Mouse (Mus musculus) forebrain, embryonic 14.5 days (tissue): Measurements from ENCODE around the gene Adh4. TPM values are rescaled to one million over a fixed set of nuclear protein-coding genes. Genes with fewer than 3 reads are reported as not detected.
"Not testable (repeated sequence)": the region's sequence is repeated elsewhere in the genome, so short reads cannot be mapped to it uniquely, and the experiment has no call there.

Experiments
- ATAC-seq: fragments of 200-750 bp; cut with Nextera tagmentation; 2 replicates; pipeline ENCODE4 v1.8.0; 2017; ENCODE audit warnings: mild to moderate bottlenecking, moderate library complexity
- DNase-seq: peaks from one replicate; pipeline ENCODE4 v3.0.0-alpha.2; 2015; ENCODE audit warnings: low spot score
- H3K27ac ChIP-seq: fragments of 300-500 bp; sonication (generic); 2 replicates; pipeline ENCODE4 v1.5.1; 2014; ENCODE audit warnings: low read depth, mild to moderate bottlenecking, control low read depth, low read length, moderate library complexity
- H3K27me3 ChIP-seq: fragments of 300-500 bp; sonication (generic); replicated peaks from 2 replicates; pipeline ENCODE4 v1.6.1; 2014; ENCODE audit warnings: low read length, control low read depth, mixed read lengths; ENCODE audit not compliant: control insufficient read depth, insufficient read depth
- H3K36me3 ChIP-seq: fragments of 300-500 bp; sonication (generic); 2 replicates; pipeline ENCODE4 v1.6.1; 2014; ENCODE audit warnings: low read length, control low read depth; ENCODE audit not compliant: control insufficient read depth, insufficient read depth
- H3K4me1 ChIP-seq: fragments of 300-500 bp; sonication (generic); 2 replicates; pipeline ENCODE4 v1.6.1; 2014; ENCODE audit warnings: antibody characterized with exemption, low read length, control low read depth; ENCODE audit not compliant: control insufficient read depth, insufficient read depth
- H3K4me2 ChIP-seq: fragments of 300-500 bp; sonication (generic); 2 replicates; pipeline ENCODE4 v1.6.1; 2014; ENCODE audit warnings: mild to moderate bottlenecking, control low read depth, low read length
- H3K4me3 ChIP-seq: fragments of 300-500 bp; sonication (generic); 2 replicates; pipeline ENCODE4 v1.5.1; 2014; ENCODE audit warnings: low read depth, low read length, control low read depth
- H3K9ac ChIP-seq: fragments of 300-500 bp; sonication (generic); 2 replicates; pipeline ENCODE4 v1.6.1; 2014; ENCODE audit warnings: mild to moderate bottlenecking, low read length, control low read depth, moderate library complexity
- H3K9me3 ChIP-seq: fragments of 300-500 bp; sonication (generic); replicated peaks from 2 replicates; pipeline ENCODE4 v1.6.1; 2016; ENCODE audit warnings: low read length, control low read depth, mixed read lengths; ENCODE audit not compliant: control insufficient read depth
- WGBS: fragments of 180-500 bp; shearing (Covaris S2); extraction: QIAGEN DNeasy Blood & Tissue Kit; methylation state at CpG from one replicate; pipeline ENCODE4 v1.1.7; 2014; 5-methylcytosine and 5-hydroxymethylcytosine counted together
- polyA plus RNA-seq: library from polyadenylated mRNA; unstranded; fragments of >200 nt; fragmentation: Nextera tagmentation; extraction: Ambion mirVana; gene quantifications from 2 replicates; pipeline ENCODE4 v1.2.1, GENCODE M21; 2014

Adh4 gene
- polyA plus RNA-seq, 1 experiment from 2014 or later, result not detected

- no peaks in the 10 kb centered on the region for H3K27me3 ChIP-seq
- no peak overlapping the region for H3K4me2 ChIP-seq
- WGBS, result 97% methylated on average over 1 of the region's 1 CpGs
- H3K4me1 ChIP-seq, result no peaks in the 10 kb centered on the region
- no peaks in the 10 kb centered on the region for H3K9me3 ChIP-seq
- peaks cover 95% of the 10 kb centered on the region for H3K36me3 ChIP-seq
- no peak overlapping the region for H3K27ac ChIP-seq
- no peak overlapping the region for H3K4me3 ChIP-seq
- DNase-seq (no peak), ATAC-seq (no peak)
- H3K9ac ChIP-seq, result no peak overlapping the region
These were observed 39.0 kb downstream of the Adh4 start for GRCm38 (mm10) chr3:138454234-138454633.

GRCm38 (mm10) chr3:138454711-138455435 lies 39.6 kb downstream of the Adh4 start:
- no peak overlapping the region for H3K4me3 ChIP-seq
- ATAC-seq, result no peak
- H3K27me3 ChIP-seq, result no peaks in the 10 kb centered on the region
- no peaks in the 10 kb centered on the region for H3K4me1 ChIP-seq
- H3K27ac ChIP-seq, result no peak overlapping the region
- no peak overlapping the region for H3K4me2 ChIP-seq
- H3K36me3 ChIP-seq, result peaks cover 96% of the 10 kb centered on the region
- no peaks in the 10 kb centered on the region for H3K9me3 ChIP-seq
- no peak for DNase-seq
- no peak overlapping the region for H3K9ac ChIP-seq
- WGBS, result 91% methylated on average over 13 of the region's 13 CpGs

DNA sequence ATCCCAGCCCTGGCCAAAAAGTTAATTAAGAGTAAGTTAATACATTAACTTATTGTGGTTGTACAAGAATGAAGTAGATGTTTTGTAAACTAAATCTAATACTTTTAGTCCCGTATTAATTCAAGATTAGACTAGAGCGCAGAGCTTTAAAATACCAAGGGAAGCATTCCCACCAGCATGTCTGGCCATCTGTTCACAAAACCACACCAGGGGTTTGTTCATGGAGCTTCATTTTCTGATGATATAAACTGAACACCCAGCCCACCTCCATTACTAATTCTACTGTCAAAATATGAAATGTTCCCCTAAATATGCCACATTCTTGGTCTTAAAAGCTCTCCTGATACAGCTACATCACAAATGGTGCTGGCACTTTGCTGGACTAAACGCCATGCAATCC lies 43.2 kb downstream of the Adh4 start:
- Histone ChIP-seq H3K9me3 (no peaks in the 10 kb centered on the region), H3K36me3 (peaks cover 93% of the 10 kb centered on the region), H3K4me3 (no peak overlapping the region), H3K9ac (no peak overlapping the region), H3K4me2 (no peak overlapping the region), H3K27ac (no peak overlapping the region), H3K4me1 (no peaks in the 10 kb centered on the region), H3K27me3 (no peaks in the 10 kb centered on the region)
- DNase-seq (no peak), ATAC-seq (no peak)
- WGBS, result 93% methylated on average over 3 of the region's 3 CpGs

GRCm38 (mm10) chr3:138460260-138460659 lies 45.0 kb downstream of the Adh4 start:
- Histone ChIP-seq H3K4me2 (no peak overlapping the region), H3K4me3 (no peak overlapping the region), H3K9me3 (no peaks in the 10 kb centered on the region), H3K9ac (no peak overlapping the region), H3K27me3 (no peaks in the 10 kb centered on the region), H3K4me1 (no peaks in the 10 kb centered on the region), H3K27ac (no peak overlapping the region), H3K36me3 (peaks cover 92% of the 10 kb centered on the region)
- 84% methylated on average over 13 of the region's 13 CpGs for WGBS
- DNase-seq (no peak), ATAC-seq (no peak)

DNA sequence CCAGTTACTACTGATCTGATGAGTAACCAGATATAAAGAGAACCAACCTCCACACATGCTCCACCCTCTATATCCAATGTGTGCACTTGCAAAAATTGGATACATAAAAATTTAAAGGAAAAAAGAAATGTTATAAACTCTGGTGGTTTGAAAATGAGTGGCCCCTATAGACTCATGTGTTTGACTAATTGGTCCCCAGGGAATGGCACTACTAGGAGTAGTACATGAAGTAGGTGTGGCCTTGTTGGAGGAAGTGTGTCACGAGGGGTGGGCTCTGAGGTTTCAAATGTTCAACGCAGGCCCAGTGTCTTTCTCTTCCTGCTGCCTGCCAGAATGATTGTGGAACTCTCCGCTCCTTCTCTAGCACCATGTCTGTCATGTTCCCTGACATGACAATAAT lies 46.6 kb downstream of the Adh4 start:
- Histone ChIP-seq H3K4me1 (no peaks in the 10 kb centered on the region), H3K36me3 (peaks cover 89% of the 10 kb centered on the region), H3K9me3 (no peaks in the 10 kb centered on the region), H3K9ac (no peak overlapping the region), H3K27me3 (no peaks in the 10 kb centered on the region), H3K4me3 (no peak overlapping the region), H3K4me2 (no peak overlapping the region), H3K27ac (no peak overlapping the region)
- ATAC-seq (no peak), DNase-seq (no peak)
- WGBS, result 80% methylated on average over 3 of the region's 3 CpGs

DNA sequence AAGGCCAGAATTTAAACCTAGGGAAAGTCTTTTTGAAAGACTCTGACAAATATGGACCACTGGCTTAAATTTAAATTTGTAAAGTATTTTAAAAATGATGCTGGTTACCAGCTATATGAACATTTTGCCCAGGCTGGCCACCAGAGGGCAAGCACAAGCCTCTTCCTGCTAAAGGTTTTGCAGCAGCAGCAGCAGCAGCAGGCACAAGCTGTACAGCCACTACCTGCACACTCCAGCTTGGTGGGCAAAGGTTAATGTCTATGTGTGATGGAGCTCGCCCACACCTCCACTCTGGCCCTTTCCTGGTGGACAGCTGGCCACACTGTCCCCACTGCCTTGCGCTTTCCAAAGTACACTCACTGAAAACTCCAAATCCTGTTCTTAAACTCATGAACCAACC lies 47.9 kb downstream of the Adh4 start:
- Histone ChIP-seq H3K27ac (no peak overlapping the region), H3K4me3 (no peak overlapping the region), H3K9ac (no peak overlapping the region), H3K36me3 (peaks cover 86% of the 10 kb centered on the region), H3K27me3 (no peaks in the 10 kb centered on the region), H3K4me2 (no peak overlapping the region), H3K9me3 (no peaks in the 10 kb centered on the region), H3K4me1 (no peaks in the 10 kb centered on the region)
- DNase-seq (peak; percentile 70), ATAC-seq (peak; percentile 65)
- 86% methylated on average over 2 of the region's 2 CpGs for WGBS

DNA sequence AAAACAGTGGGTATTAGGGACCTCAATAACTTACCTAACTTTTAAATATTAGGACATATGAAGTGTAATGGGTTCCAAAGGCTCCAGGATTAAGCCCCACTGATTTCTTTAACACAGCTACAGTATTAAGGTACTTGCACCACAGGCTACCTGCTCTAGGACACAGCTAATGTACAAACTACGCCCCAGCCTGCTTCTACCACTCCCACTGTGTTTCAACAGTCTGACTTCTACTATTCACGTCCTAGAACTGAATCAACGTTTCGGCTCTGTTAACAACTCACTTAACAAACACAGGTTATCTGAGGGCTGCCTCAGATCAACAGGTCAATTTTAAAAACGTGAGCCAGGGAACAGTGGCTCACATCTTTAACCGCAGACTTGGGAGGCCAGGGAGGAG lies 48.5 kb downstream of the Adh4 start:
- ATAC-seq (no peak), DNase-seq (no peak)
- no peak overlapping the region for H3K4me2 ChIP-seq
- 90% methylated on average over 6 of the region's 6 CpGs for WGBS
- H3K9me3 ChIP-seq, result no peaks in the 10 kb centered on the region
- no peaks in the 10 kb centered on the region for H3K4me1 ChIP-seq
- no peak overlapping the region for H3K9ac ChIP-seq
- H3K36me3 ChIP-seq, result peaks cover 85% of the 10 kb centered on the region
- H3K27me3 ChIP-seq, result no peaks in the 10 kb centered on the region
- no peak overlapping the region for H3K27ac ChIP-seq
- H3K4me3 ChIP-seq, result no peak overlapping the region

DNA sequence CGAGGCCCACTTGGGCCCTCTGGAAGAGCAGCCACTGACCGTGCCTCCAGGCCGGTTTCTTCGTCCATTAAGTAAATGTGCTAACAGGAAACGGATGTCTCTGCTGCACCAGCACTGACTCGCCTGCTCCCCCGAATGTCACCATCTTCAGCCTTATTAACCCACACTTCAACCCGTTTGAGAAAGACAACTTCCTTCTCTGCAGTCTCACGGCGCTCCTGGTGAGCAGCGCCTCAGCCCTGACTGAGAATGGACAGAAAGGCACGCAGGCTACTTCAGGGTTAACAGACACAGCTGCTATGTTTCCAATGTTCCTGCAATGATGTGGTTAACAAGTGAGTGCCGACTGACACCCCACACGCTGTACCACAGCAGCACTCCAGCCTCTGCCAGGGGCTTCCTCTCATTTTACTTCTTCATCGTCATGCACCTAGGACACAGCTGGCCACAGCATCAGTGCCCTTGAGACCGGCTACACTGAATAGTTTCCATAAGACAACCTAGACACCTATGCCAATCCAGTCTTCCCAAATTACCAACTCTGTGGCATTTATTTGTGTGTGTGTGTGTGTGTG lies 49.4 kb downstream of the Adh4 start:
- ATAC-seq, result no peak
- Histone ChIP-seq H3K9ac (no peak overlapping the region), H3K4me2 (no peak overlapping the region), H3K4me1 (no peaks in the 10 kb centered on the region), H3K36me3 (peaks cover 81% of the 10 kb centered on the region), H3K4me3 (no peak overlapping the region), H3K27ac (no peak overlapping the region), H3K9me3 (no peaks in the 10 kb centered on the region), H3K27me3 (no peaks in the 10 kb centered on the region)
- DNase-seq, result no peak
- WGBS, result 86% methylated on average over 16 of the region's 16 CpGs

DNA sequence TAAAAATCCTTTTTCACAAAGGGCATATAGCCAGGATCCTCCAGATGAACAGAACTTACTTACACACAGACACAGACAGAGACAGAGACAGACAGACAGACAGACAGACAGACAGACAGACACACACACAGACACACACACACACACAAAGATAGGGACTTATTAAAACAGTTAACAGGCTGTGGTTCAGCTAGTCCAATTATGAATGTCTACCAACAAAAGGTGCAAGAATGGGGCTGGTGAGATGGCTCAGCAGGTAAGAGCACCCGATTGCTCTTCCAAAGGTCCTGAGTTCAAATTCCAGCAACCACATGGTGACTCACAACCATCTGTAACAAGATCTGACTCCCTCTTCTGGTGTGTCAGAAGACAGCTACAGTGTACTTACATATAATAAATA lies 51.4 kb downstream of the Adh4 start:
- H3K9me3 ChIP-seq, DNase-seq, ATAC-seq, H3K27me3 ChIP-seq, H3K27ac ChIP-seq, H3K4me3 ChIP-seq, H3K9ac ChIP-seq, H3K4me2 ChIP-seq, H3K4me1 ChIP-seq: not testable (repeated sequence)
- 94% methylated on average over 1 of the region's 1 CpGs for WGBS
- peaks cover 75% of the 10 kb centered on the region for H3K36me3 ChIP-seq
